ENCODE assay signal across 8 mouse cellular contexts in the genomic region with DNA sequence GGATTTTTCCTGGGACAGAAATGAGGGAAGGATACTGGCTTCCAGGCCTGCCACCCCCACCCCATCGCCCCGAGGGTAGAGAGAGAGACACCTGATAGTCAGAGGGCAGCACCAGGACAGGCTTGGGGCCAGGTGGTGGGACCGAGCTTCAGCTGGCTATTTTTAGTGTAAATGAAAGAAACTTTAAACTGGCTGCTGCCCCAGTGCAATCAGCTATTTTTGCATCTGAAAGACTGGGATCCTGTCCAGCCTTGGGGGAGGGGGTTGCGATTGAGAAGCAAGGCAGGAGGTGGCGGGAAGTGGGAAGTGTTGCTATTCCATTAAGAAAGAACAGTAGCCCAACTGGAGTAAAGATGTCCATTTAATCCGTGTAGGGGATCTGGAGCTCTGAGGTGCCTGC.
DNase-seq lines count a peak whose midpoint lies in the region; TF ChIP-seq lines count a peak whose summit lies in the region.
"Had no signal": no experiment of that assay in that cellular context is flagged by ENCODE, and none has a peak within 500 bp of the region (broad histone marks: within the 10 kb centered on the region; RNA-seq: fewer than 3 reads in every experiment).

No protein-coding gene starts in this region.

- no peaks in the 10 kb centered on the region for H3K27me3 ChIP-seq in ES-Bruce4 (ENCODE audit: control insufficient read depth, insufficient read depth, low read length, poor library complexity, severe bottlenecking)
- H3K27me3 ChIP-seq: liver, embryonic 13.5 days had no signal

- H3K36me3 ChIP-seq in ES-Bruce4 (ENCODE audit: control insufficient read depth, insufficient read depth, low read length, poor library complexity, severe bottlenecking): peaks cover 31% of the 10 kb centered on the region
- peaks cover 45% of the 10 kb centered on the region for H3K36me3 ChIP-seq in ES-E14 (ENCODE audit: control insufficient read depth, insufficient read depth, low read length, poor library complexity, severe bottlenecking)
- H3K36me3 ChIP-seq: liver, embryonic 13.5 days had no signal

- H3K27ac ChIP-seq in ES-Bruce4 (ENCODE audit: insufficient read depth, low read length): peak overlapping the region; percentile 99
- peak overlapping the region; percentile 100 for H3K27ac ChIP-seq in ES-E14 (ENCODE audit: insufficient read depth, low read depth, low read length, poor library complexity, severe bottlenecking)
- H3K27ac ChIP-seq: liver, embryonic 13.5 days had no signal

- no peaks in the 10 kb centered on the region for H3K9me3 ChIP-seq in ES-Bruce4 (replicated peaks; ENCODE audit: control insufficient read depth, insufficient read depth, low read length, poor library complexity, severe bottlenecking)
- H3K9me3 ChIP-seq in ES-E14 (ENCODE audit: control insufficient read depth, insufficient read depth, low read depth, low read length): no peaks in the 10 kb centered on the region
- H3K9me3 ChIP-seq: liver, embryonic 13.5 days had no signal

- peaks cover 2% of the 10 kb centered on the region for H3K4me1 ChIP-seq in ES-Bruce4 (ENCODE audit: control insufficient read depth, insufficient read depth, low read length)
- peaks cover 19 to 28% of the 10 kb centered on the region in 2 experiments for H3K4me1 ChIP-seq in ES-E14 (ENCODE audit: control insufficient read depth in 2 of 2, insufficient read depth in 2 of 2, low read length in 2 of 2, poor library complexity in 1 of 2)
- H3K4me1 ChIP-seq: liver, embryonic 13.5 days had no signal

- intact Hi-C loops in left cerebral cortex, postnatal 36 days (cut with DNase I): no loop called here

- H3K4me3 ChIP-seq in ES-Bruce4 (ENCODE audit: low read depth, low read length): peak overlapping the region; percentile 17; the same call in 1 of the 2 replicates
- H3K4me3 ChIP-seq in ES-E14 (ENCODE audit: insufficient read depth in 1 of 2, low read depth in 1 of 2, low read length in 2 of 2, poor library complexity in 1 of 2, severe bottlenecking in 1 of 2): peak overlapping the region; percentile 22 to 44
- H3K4me3 ChIP-seq: liver, embryonic 13.5 days had no signal

- peak; percentile 80 for DNase-seq in ES-E14 (ENCODE audit: low read depth, low spot score)
- DNase-seq in gastrocnemius, adult 18-20 months (ENCODE audit: low spot score): peak; percentile 90
- DNase-seq in kidney, adult 8-10 months: peak; percentile 37 to 51
- DNase-seq in left cerebral cortex, postnatal 36 days (ENCODE audit: low spot score in 2 of 2): peak; percentile 41 to 46
- no peak for DNase-seq in B cell, adult 2 months
- no peak for DNase-seq in embryo, embryonic 9.5 days (ENCODE audit: extremely low spot score)
- DNase-seq: liver, embryonic 13.5 days had no signal

- TF ChIP-seq EP300 in ES-Bruce4 (IDR thresholded peaks at IDR 0.05; ENCODE audit: insufficient read depth, low read depth, low read length): peak; percentile 100

- TF ChIP-seq POLR2A in ES-Bruce4 (IDR thresholded peaks at IDR 0.05; ENCODE audit: insufficient read depth, low read length): no peak

- in situ Hi-C loops in ES-E14 (cut with MboI; ENCODE audit: low sequenced_read_pairs in 2 of 2, unreplicated experiment in 2 of 2): no loop called here

- H3K9ac ChIP-seq in ES-Bruce4 (ENCODE audit: low read depth, poor library complexity, severe bottlenecking): peak overlapping the region; percentile 69
- H3K9ac ChIP-seq in ES-E14 (ENCODE audit: insufficient read depth, low read depth, low read length, poor library complexity, severe bottlenecking): peak overlapping the region; percentile 82
- H3K9ac ChIP-seq: liver, embryonic 13.5 days had no signal

- TF ChIP-seq CTCF in ES-Bruce4 (IDR thresholded peaks at IDR 0.05; ENCODE audit: low read depth, low read length): no peak

TF ChIP-seq in ES-E14, 5 proteins besides CTCF, POLR2A, EP300 and RAD21:
- TF ChIP-seq HCFC1 (IDR thresholded peaks at IDR 0.05; ENCODE audit: borderline replicate concordance, insufficient read depth, low read length) (no peak; the same call in 1 of the 2 replicates), ZC3H11A (IDR thresholded peaks at IDR 0.05; ENCODE audit: borderline replicate concordance, low read depth, low read length) (no peak), MAFK (IDR thresholded peaks at IDR 0.05; ENCODE audit: insufficient read depth, low read depth, low read length) (0 out of 2 replicates have a peak, but pooled peaks have one; percentile 49), CHD2 (IDR thresholded peaks at IDR 0.05; ENCODE audit: low read depth, low read length) (0 out of 2 replicates have a peak, but pooled peaks have one; percentile 51)

Comparison
In these comparisons a context has a peak if more than half of its experiments do, and no peak if none do; other contexts are left out.
1. DNase-seq: peak in ES-E14 (single experiment), gastrocnemius, adult 18-20 months (single experiment), kidney, adult 8-10 months (2 of 2) and left cerebral cortex, postnatal 36 days (2 of 2); none in B cell, adult 2 months (0 of 2) and embryo, embryonic 9.5 days (single experiment).